Mouse (Mus musculus) brown adipose tissue, adult 24 weeks (tissue): Measurements from ENCODE around the gene Ccl24. TPM values are rescaled to one million over a fixed set of nuclear protein-coding genes. Genes with fewer than 3 reads are reported as not detected.
A peak's percentile ranks its signal among the peaks of the same experiment; 100 is the strongest.
"Not testable (repeated sequence)": the region's sequence is repeated elsewhere in the genome, so short reads cannot be mapped to it uniquely, and the experiment has no call there.

Experiments
- H3K27ac ChIP-seq: fragments of 200-500 bp; replicated peaks from 2 replicates; pipeline ENCODE4 v1.5.1; 2012; ENCODE audit warnings: low read depth, mild to moderate bottlenecking, low read length
- H3K4me1 ChIP-seq: fragments of 200-500 bp; 2 replicates; pipeline ENCODE4 v1.6.1; 2012; ENCODE audit warnings: low read length, mixed read lengths; ENCODE audit not compliant: control insufficient read depth, insufficient read depth, insufficient read length
- H3K4me3 ChIP-seq: fragments of 200-500 bp; 2 replicates; pipeline ENCODE4 v1.5.1; 2012; ENCODE audit warnings: low read depth, mild to moderate bottlenecking, low read length, moderate library complexity; ENCODE audit not compliant: insufficient read depth
- polyA plus RNA-seq: library from polyadenylated mRNA; stranded (reverse); fragments of >200 nt; gene quantifications from 2 replicates; pipeline ENCODE4 v1.2.4, GENCODE M21; 2012; ENCODE audit not compliant: missing spikeins, insufficient read depth, insufficient read length

The Ccl24 gene
- 4.9 and 13.4 TPM in 2 replicates for polyA plus RNA-seq

- no peaks in the 10 kb centered on the region for H3K4me1 ChIP-seq
- peak within 1 kb of the TSS; percentile 24; the same call in 1 of the 2 replicates for H3K4me3 ChIP-seq
- no peak within 1 kb of the TSS for H3K27ac ChIP-seq
Measured at GRCm38 (mm10) chr5:135573006-135573405, at the start of gene Ccl24. Gene Ccl24 (minus strand): TSS chr5:135573049.

GRCm38 (mm10) chr5:135621725-135622124 is 48.9 kb upstream of the Ccl24 start:
- H3K4me3 ChIP-seq: no peak overlapping the region
- H3K27ac ChIP-seq: no peak overlapping the region
- no peaks in the 10 kb centered on the region for H3K4me1 ChIP-seq

- no peaks in the 10 kb centered on the region for H3K4me1 ChIP-seq
- no peak overlapping the region for H3K4me3 ChIP-seq
- no peak overlapping the region for H3K27ac ChIP-seq
Measured at GRCm38 (mm10) chr5:135620526-135620925, 47.7 kb upstream of the Ccl24 start.

GRCm38 (mm10) chr5:135619741-135620140 is 46.9 kb upstream of the Ccl24 start:
- H3K27ac ChIP-seq, H3K4me1 ChIP-seq, H3K4me3 ChIP-seq: not testable (repeated sequence)

GRCm38 (mm10) chr5:135609794-135610193 is 36.9 kb upstream of the Ccl24 start:
- Histone ChIP-seq H3K4me1 (no peaks in the 10 kb centered on the region), H3K4me3 (no peak overlapping the region), H3K27ac (no peak overlapping the region)

GRCm38 (mm10) chr5:135607581-135607980 is 34.7 kb upstream of the Ccl24 start:
- H3K4me1 ChIP-seq: no peaks in the 10 kb centered on the region
- no peak overlapping the region for H3K27ac ChIP-seq
- H3K4me3 ChIP-seq: no peak overlapping the region

- not testable (repeated sequence) for H3K4me1 ChIP-seq, H3K27ac ChIP-seq, H3K4me3 ChIP-seq
Measured at GRCm38 (mm10) chr5:135606717-135607116, 33.9 kb upstream of the Ccl24 start.

GRCm38 (mm10) chr5:135604643-135605042 is 31.8 kb upstream of the Ccl24 start:
- H3K4me1 ChIP-seq, H3K4me3 ChIP-seq, H3K27ac ChIP-seq: not testable (repeated sequence)

- Histone ChIP-seq H3K4me1 (no peaks in the 10 kb centered on the region), H3K4me3 (no peak overlapping the region), H3K27ac (no peak overlapping the region)
Measured at GRCm38 (mm10) chr5:135589996-135590784, 17.3 kb upstream of the Ccl24 start.

GRCm38 (mm10) chr5:135587764-135588163 is 14.9 kb upstream of the Ccl24 start:
- no peaks in the 10 kb centered on the region for H3K4me1 ChIP-seq
- no peak overlapping the region for H3K4me3 ChIP-seq
- no peak overlapping the region for H3K27ac ChIP-seq

GRCm38 (mm10) chr5:135585691-135586090 is 12.8 kb upstream of the Ccl24 start:
- no peak overlapping the region for H3K4me3 ChIP-seq

GRCm38 (mm10) chr5:135582330-135582729 is 9.5 kb upstream of the Ccl24 start:
- Histone ChIP-seq H3K27ac (no peak overlapping the region), H3K4me3 (no peak overlapping the region), H3K4me1 (no peaks in the 10 kb centered on the region)

More at GRCm38 (mm10) chr5:135585691-135586090, 12.8 kb upstream of the Ccl24 start:
- no peaks in the 10 kb centered on the region for H3K4me1 ChIP-seq
- no peak overlapping the region for H3K27ac ChIP-seq

GRCm38 (mm10) chr5:135579331-135579751 is 6.5 kb upstream of the Ccl24 start:
- no peak overlapping the region for H3K4me3 ChIP-seq
- no peaks in the 10 kb centered on the region for H3K4me1 ChIP-seq
- H3K27ac ChIP-seq: no peak overlapping the region

GRCm38 (mm10) chr5:135576055-135576454 is 3.2 kb upstream of the Ccl24 start:
- Histone ChIP-seq H3K27ac (no peak overlapping the region), H3K4me3 (no peak overlapping the region), H3K4me1 (no peaks in the 10 kb centered on the region)

- no peaks in the 10 kb centered on the region for H3K4me1 ChIP-seq
- H3K4me3 ChIP-seq: no peak overlapping the region
- H3K27ac ChIP-seq: no peak overlapping the region
Measured at GRCm38 (mm10) chr5:135568698-135569097, 4.2 kb downstream of the Ccl24 start.
